Mouse (Mus musculus): ENCODE results near the gene Kcnk4. TPM values are rescaled to one million over a fixed set of nuclear protein-coding genes. Genes with fewer than 3 reads are reported as not detected.

The Kcnk4 gene
- not detected for total RNA-seq (2021)
- long read RNA-seq, experiment 1, result 0 reads
- long read RNA-seq, experiment 2, partial matches to known transcripts, result 0 of 1 reads
- long read RNA-seq, experiment 2, other reads (novel, unspliced or antisense), result 1 of 1 reads

GRCm38 (mm10) chr19:6934195-6934977 is at the start of gene Kcnk4:
Kcnk4 (minus strand) TSS chr19:6934515.
- DNase-seq, result no peak

- no peak for DNase-seq
Measured at GRCm38 (mm10) chr19:6983621-6984020, 49.3 kb upstream of the Kcnk4 start.

GRCm38 (mm10) chr19:6981465-6981864 is 47.1 kb upstream of the Kcnk4 start:
- DNase-seq, result no peak

- peak; percentile 98 for DNase-seq
Measured at GRCm38 (mm10) chr19:6980381-6981093, 46.2 kb upstream of the Kcnk4 start, which contains the start of gene Fkbp2. Fkbp2 (minus strand) TSS chr19:6980501.

GRCm38 (mm10) chr19:6979486-6980380 is 45.4 kb upstream of the Kcnk4 start:
- peak; percentile 99 for DNase-seq

GRCm38 (mm10) chr19:6979001-6979479 is 44.7 kb upstream of the Kcnk4 start:
- DNase-seq, result peak; percentile 66

- DNase-seq, result no peak
Measured at GRCm38 (mm10) chr19:6978639-6978974, 44.3 kb upstream of the Kcnk4 start.

- no peak for DNase-seq
Measured at GRCm38 (mm10) chr19:6977759-6978638, 43.7 kb upstream of the Kcnk4 start.

GRCm38 (mm10) chr19:6975537-6976521 is 41.5 kb upstream of the Kcnk4 start, which contains the start of gene Plcb3:
Plcb3 (minus strand) TSS chr19:6976470.
- DNase-seq, result peak; percentile 89

- DNase-seq, result peak; percentile 88
Measured at GRCm38 (mm10) chr19:6974211-6975205, 40.2 kb upstream of the Kcnk4 start, which contains the start of gene Ppp1r14b. Ppp1r14b (plus strand) TSS chr19:6974968.

GRCm38 (mm10) chr19:6973581-6974190 is 39.4 kb upstream of the Kcnk4 start:
- DNase-seq, result no peak

- DNase-seq, result no peak
Measured at GRCm38 (mm10) chr19:6972247-6972917, 38.1 kb upstream of the Kcnk4 start.

- DNase-seq, result no peak
Measured at GRCm38 (mm10) chr19:6971644-6972043, 37.3 kb upstream of the Kcnk4 start.

- no peak for DNase-seq
Measured at GRCm38 (mm10) chr19:6970460-6971085, 36.3 kb upstream of the Kcnk4 start.

GRCm38 (mm10) chr19:6969665-6970381 is 35.5 kb upstream of the Kcnk4 start:
- DNase-seq, result peak; percentile 82

- no peak for DNase-seq
Measured at GRCm38 (mm10) chr19:6969291-6969664, 35.0 kb upstream of the Kcnk4 start.
